Mouse (Mus musculus): Measurements from ENCODE around the gene Phox2b. TPM values are rescaled to one million over a fixed set of nuclear protein-coding genes. Genes with fewer than 3 reads are reported as not detected.

The Phox2b gene
- total and polyA plus RNA-seq, 3 experiments: not detected

- Histone ChIP-seq H3K4me3 (replicated peaks in 1 of 3; ENCODE audit: low read depth in 2 of 3, low read length in 2 of 3, poor library complexity in 1 of 3) (no peak overlapping the region), H3K4me2 (ENCODE audit: insufficient read depth, low read depth, poor library complexity, severe bottlenecking) (no peak overlapping the region), H3K36me3 (replicated peaks in 1 of 2; ENCODE audit: control insufficient read depth in 1 of 2, insufficient read depth in 1 of 2, low read length in 1 of 2) (no peaks in the 10 kb centered on the region), H3K79me2 (replicated peaks; ENCODE audit: control insufficient read depth, extremely low read depth, insufficient read depth, poor library complexity, severe bottlenecking) (no peaks in the 10 kb centered on the region), H3K9me3 (replicated peaks; ENCODE audit: low read length) (no peaks in the 10 kb centered on the region), H3K9ac (ENCODE audit: insufficient read depth, low read depth) (no peak overlapping the region), H3K27ac (ENCODE audit: insufficient read depth, low read depth) (no peak overlapping the region), H3K4me1 (ENCODE audit: control insufficient read depth in 1 of 2, insufficient read depth in 2 of 2) (no peaks in the 10 kb centered on the region), H3K27me3 (replicated peaks) (no peaks in the 10 kb centered on the region)
- dilution Hi-C loops (cut with MboI; ENCODE audit: extremely low pct_ligation_motif_present, extremely low pct_unique_long_range_greater_than_20kb, low sequenced_read_pairs): no loop called here
- in situ Hi-C loops (cut with MboI; ENCODE audit: low pct_ligation_motif_present, low pct_unique_long_range_greater_than_20kb, low sequenced_read_pairs): no loop called here
- TF ChIP-seq MXI1 (IDR thresholded peaks at IDR 0.05; ENCODE audit: low read depth, low read length): no peak
- TF ChIP-seq POLR2AphosphoS2 (IDR thresholded peaks at IDR 0.05; ENCODE audit: low read depth, low read length): no peak
- TF ChIP-seq CHD1 (IDR thresholded peaks at IDR 0.05; ENCODE audit: low read depth, low read length): no peak
- no peak for TF ChIP-seq ZC3H11A (IDR thresholded peaks at IDR 0.05; ENCODE audit: low read depth, low read length)
- TF ChIP-seq CHD2 (IDR thresholded peaks at IDR 0.05; ENCODE audit: low read length): no peak
- no peak for TF ChIP-seq BHLHE40 (IDR thresholded peaks at IDR 0.05; ENCODE audit: low read depth, low read length)
- no peak for TF ChIP-seq EP300 (IDR thresholded peaks at IDR 0.05; ENCODE audit: low read length)
- no peak for TF ChIP-seq USF2 (conservative IDR thresholded peaks at IDR 0.05; ENCODE audit: low read depth, low read length)
- no peak for TF ChIP-seq ELF1 (IDR thresholded peaks at IDR 0.05; ENCODE audit: low read depth, low read length)
- TF ChIP-seq MYC (IDR thresholded peaks at IDR 0.05; ENCODE audit: low read depth, low read length): no peak
- no peak for TF ChIP-seq MEF2A (IDR thresholded peaks at IDR 0.05; ENCODE audit: borderline replicate concordance, low read depth, low read length)
- no peak for TF ChIP-seq TCF12 (IDR thresholded peaks at IDR 0.05; ENCODE audit: low read depth, low read length)
- TF ChIP-seq ZNF384 (IDR thresholded peaks at IDR 0.05; ENCODE audit: low read depth, low read length): no peak
- DNase-seq (ENCODE audit: extremely low read depth): no peak
Measured at GRCm38 (mm10) chr5:67138643-67139042, 39.5 kb upstream of the Phox2b start.

- Histone ChIP-seq H3K9me3 (replicated peaks; ENCODE audit: low read length) (no peaks in the 10 kb centered on the region), H3K79me2 (replicated peaks; ENCODE audit: control insufficient read depth, extremely low read depth, insufficient read depth, poor library complexity, severe bottlenecking) (no peaks in the 10 kb centered on the region), H3K9ac (ENCODE audit: insufficient read depth, low read depth) (no peak overlapping the region), H3K4me2 (ENCODE audit: insufficient read depth, low read depth, poor library complexity, severe bottlenecking) (no peak overlapping the region), H3K4me1 (ENCODE audit: control insufficient read depth in 1 of 2, insufficient read depth in 2 of 2) (no peaks in the 10 kb centered on the region), H3K4me3 (replicated peaks in 1 of 3; ENCODE audit: low read depth in 2 of 3, low read length in 2 of 3, poor library complexity in 1 of 3) (no peak overlapping the region), H3K27me3 (replicated peaks) (no peaks in the 10 kb centered on the region), H3K36me3 (replicated peaks in 1 of 2; ENCODE audit: control insufficient read depth in 1 of 2, insufficient read depth in 1 of 2, low read length in 1 of 2) (no peaks in the 10 kb centered on the region), H3K27ac (ENCODE audit: insufficient read depth, low read depth) (no peak overlapping the region)
- in situ Hi-C loops (cut with MboI; ENCODE audit: low pct_ligation_motif_present, low pct_unique_long_range_greater_than_20kb, low sequenced_read_pairs): no loop called here
- TF ChIP-seq MEF2A (IDR thresholded peaks at IDR 0.05; ENCODE audit: borderline replicate concordance, low read depth, low read length) (no peak), BHLHE40 (IDR thresholded peaks at IDR 0.05; ENCODE audit: low read depth, low read length) (no peak), IRF4 (IDR thresholded peaks at IDR 0.05; ENCODE audit: low read depth, low read length) (no peak), NELFE (IDR thresholded peaks at IDR 0.05; ENCODE audit: low read depth, low read length) (no peak), POLR2A (IDR thresholded peaks at IDR 0.05; ENCODE audit: low read depth, low read length) (no peak), MAZ (IDR thresholded peaks at IDR 0.05; ENCODE audit: low read depth, low read length) (no peak), E2F4 (IDR thresholded peaks at IDR 0.05; ENCODE audit: insufficient replicate concordance, low read depth, low read length) (no peak), HCFC1 (IDR thresholded peaks at IDR 0.05; ENCODE audit: low read depth, low read length) (no peak), SIN3A (IDR thresholded peaks at IDR 0.05; ENCODE audit: low read length) (no peak), MXI1 (IDR thresholded peaks at IDR 0.05; ENCODE audit: low read depth, low read length) (no peak), RAD21 (IDR thresholded peaks at IDR 0.05; ENCODE audit: low read depth, low read length) (no peak), MAX (IDR thresholded peaks at IDR 0.05; ENCODE audit: low read length) (no peak), ZC3H11A (IDR thresholded peaks at IDR 0.05; ENCODE audit: low read depth, low read length) (no peak), RCOR1 (conservative IDR thresholded peaks at IDR 0.05; ENCODE audit: low read depth, low read length) (no peak)
- dilution Hi-C loops (cut with MboI; ENCODE audit: extremely low pct_ligation_motif_present, extremely low pct_unique_long_range_greater_than_20kb, low sequenced_read_pairs): no loop called here
- DNase-seq (ENCODE audit: extremely low read depth): no peak
Measured at GRCm38 (mm10) chr5:67134698-67135097, 35.6 kb upstream of the Phox2b start.

Data from CH12.LX (cell line).